Mouse (Mus musculus) hindlimb bud, embryonic 11.5 days (tissue): ENCODE data around the gene Ints1.

ENCODE experiments used
- DNase-seq: peaks from one replicate; pipeline ENCODE4 v3.0.0-alpha.2; 2012; ENCODE audit warnings: low read depth, low spot score; ENCODE audit errors: extremely low spot score

Gene Ints1

DNA sequence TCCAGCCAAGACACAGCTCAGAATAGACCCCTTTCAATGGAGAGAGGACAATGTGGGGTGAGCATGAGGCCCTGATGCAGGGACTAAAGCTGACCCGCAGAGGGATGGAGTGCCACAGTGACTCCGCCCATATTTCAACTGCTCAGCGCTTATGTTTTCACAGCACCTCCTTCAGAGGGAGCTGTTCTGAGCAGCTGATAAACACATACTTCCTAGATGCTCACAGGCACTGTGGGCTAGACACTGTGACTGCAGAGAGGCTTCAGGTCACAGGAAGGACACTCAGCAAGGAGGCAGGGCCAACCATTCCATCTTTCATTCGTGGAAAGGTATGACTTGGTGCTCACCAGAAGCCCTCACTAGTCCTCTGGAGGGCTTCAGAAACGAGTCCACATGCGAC lies 52.8 kb downstream of the Ints1 start:
- no peak for DNase-seq

DNA sequence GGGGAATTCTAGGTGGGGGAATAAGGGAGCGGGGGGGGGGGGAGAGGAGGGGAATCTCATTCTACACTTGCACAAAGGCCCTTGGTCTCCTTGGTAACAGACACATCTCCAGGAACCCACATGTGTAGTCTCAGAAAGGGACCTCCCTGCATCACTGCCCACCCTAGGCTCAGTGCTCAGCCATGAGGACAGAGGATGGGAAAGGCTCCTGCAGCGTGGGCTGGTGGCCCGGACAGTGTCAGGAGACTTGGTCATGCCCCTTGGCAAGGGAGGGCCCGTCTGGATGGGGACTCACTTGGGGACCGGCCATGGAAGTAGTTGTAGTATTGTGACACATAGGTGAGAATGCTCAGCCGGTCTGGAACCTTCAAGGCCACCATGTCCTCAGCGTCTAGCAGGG lies 56.5 kb downstream of the Ints1 start:
- DNase-seq = no peak

GRCm38 (mm10) chr5:139718540-139718939 lies 56.9 kb downstream of the Ints1 start:
- DNase-seq = no peak

DNA sequence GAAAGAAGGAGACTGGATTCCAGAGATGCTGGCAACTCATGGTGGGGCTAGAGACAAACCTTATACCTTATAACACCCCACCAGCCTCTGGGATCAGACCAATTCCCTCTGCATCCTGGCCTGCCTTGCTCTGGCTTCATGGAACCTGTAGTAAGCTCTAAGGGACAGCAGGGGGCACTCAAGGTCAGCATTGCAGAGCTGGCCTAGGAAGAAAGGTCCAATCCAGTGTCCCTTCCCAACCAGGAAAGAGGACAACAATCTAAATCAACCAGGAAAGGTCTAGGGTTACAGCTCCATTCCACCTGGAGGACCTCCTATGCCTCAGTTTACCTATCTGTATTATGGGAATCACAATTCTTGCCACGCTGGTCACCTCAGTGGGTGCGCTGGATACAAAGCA lies 57.8 kb downstream of the Ints1 start:
- peak; percentile 39 for DNase-seq

- DNase-seq = no peak
Observed at GRCm38 (mm10) chr5:139706496-139706895, 69.0 kb downstream of the Ints1 start.

- DNase-seq = no peak
Observed at GRCm38 (mm10) chr5:139702905-139703304, 72.6 kb downstream of the Ints1 start.

DNA sequence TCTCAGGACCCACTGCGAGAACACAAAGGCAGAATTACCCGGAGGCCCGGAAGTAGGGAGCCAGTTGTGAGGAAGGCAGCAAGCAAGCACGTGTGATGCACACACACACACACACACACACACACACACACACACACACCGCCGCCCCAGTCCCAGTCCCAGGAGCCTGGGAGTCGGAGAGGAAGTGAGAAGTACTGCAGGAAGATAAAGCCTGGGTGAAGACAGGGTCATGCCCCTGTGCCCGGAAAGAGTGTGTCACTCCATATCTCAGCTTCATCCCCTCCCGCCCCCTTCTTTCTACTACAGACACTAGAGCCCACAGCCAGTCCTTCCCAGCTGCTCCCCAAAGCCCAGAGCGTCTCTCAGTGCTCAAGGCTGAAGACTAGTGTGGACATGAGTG lies 73.2 kb downstream of the Ints1 start:
- DNase-seq = no peak
